Mouse (Mus musculus): ENCODE measurements at regions not wholly inside any gene's neighbourhood (a gene's known extent, or its start where the extent isn't known, plus 50 kb on each side); places are given as distances from the start of the nearest gene placed in this dataset.

DNA sequence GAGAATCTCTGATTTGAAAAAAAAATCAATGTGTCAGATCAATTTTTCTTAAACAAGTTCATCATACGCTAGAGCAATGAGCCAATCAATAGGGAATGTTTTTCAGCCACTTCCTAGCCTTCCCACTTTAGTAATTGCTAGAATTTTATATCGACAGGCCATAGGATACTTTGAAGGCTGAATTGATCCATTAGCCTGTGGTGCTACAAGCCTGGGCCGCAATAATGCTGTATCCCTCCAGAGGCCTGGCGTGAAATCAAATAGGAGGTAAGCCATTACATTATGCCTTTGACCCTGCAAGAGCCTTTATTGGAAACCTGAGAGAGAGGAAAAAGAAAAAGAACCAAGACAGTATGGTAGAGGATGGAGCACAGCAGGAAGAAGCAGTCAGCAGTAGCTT lies 53.7 kb upstream of the Gm11232 start:
- no peak for DNase-seq (ENCODE audit: low spot score)

DNA sequence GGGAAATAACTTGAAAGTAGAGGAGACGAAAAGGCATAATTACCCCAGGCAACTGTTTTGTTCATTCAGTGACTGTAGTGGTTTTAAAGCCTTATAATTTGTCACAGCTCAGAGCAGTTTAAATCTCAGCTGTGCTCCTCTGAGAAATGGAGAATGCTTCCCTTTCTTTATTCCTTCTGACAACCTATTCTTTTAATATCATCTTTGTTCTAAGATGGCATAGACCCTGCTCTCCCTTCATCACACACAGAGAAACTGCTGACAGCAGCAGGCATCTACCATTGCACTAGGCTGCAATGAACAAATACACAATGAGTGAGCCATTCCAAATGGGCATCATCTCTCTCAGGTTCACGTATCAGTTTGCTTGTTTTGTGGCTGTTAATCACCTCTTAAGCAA lies 50.5 kb upstream of the Gm11232 start:
- DNase-seq (ENCODE audit: low spot score) = no peak

Data from ovary, postnatal 36 days (tissue).